Mouse (Mus musculus) liver, adult 2 months (tissue): ENCODE results near the gene Fn1.

Experiments used
- CTCF ChIP-seq: fragments of 200-500 bp; IDR thresholded peaks from 2 replicates; pipeline ENCODE4 v1.5.1; 2011; ENCODE audit warnings: low read depth, low read length, control low read depth
- POLR2A ChIP-seq: fragments of 200-500 bp; IDR thresholded peaks from 2 replicates; pipeline ENCODE4 v1.6.1; 2011; ENCODE audit warnings: low read length, control low read depth; ENCODE audit not compliant: insufficient read depth; ENCODE audit errors: extremely low read depth

GRCm38 (mm10) chr1:71688926-71689303, 35.9 kb upstream of the Fn1 start:
- no peak for TF ChIP-seq CTCF
- TF ChIP-seq POLR2A, result no peak
